Mouse (Mus musculus): ENCODE measurements around the gene Sort1. TPM values are rescaled to one million over a fixed set of nuclear protein-coding genes. Genes with fewer than 3 reads are reported as not detected.

Sort1 gene
- polyA plus RNA-seq, 1 experiment from 2014 or later: 16.6 TPM

GRCm38 (mm10) chr3:108294398-108294797, 10.5 kb downstream of the Sort1 start:
- H3K27ac ChIP-seq (ENCODE audit: low read depth, low read length): no peak overlapping the region
- H3K4me2 ChIP-seq (ENCODE audit: low read length): no peak overlapping the region
- H3K27me3 ChIP-seq (replicated peaks; ENCODE audit: control insufficient read depth, insufficient read depth, low read length): no peaks in the 10 kb centered on the region
- H3K4me3 ChIP-seq (ENCODE audit: low read depth, low read length): no peak overlapping the region
- no peaks in the 10 kb centered on the region for H3K9me3 ChIP-seq (replicated peaks; ENCODE audit: control insufficient read depth, low read length)
- no peak overlapping the region for H3K9ac ChIP-seq (ENCODE audit: low read length)
- 48% methylated on average over 2 of the region's 2 CpGs for WGBS
- ATAC-seq (no peak), DNase-seq (ENCODE audit: low spot score) (peak; percentile 28)
- H3K4me1 ChIP-seq (ENCODE audit: control insufficient read depth, insufficient read depth, low read length): peaks cover 52% of the 10 kb centered on the region
- H3K36me3 ChIP-seq (ENCODE audit: control insufficient read depth, insufficient read depth, low read length): no peaks in the 10 kb centered on the region

- Histone ChIP-seq H3K36me3 (ENCODE audit: control insufficient read depth, insufficient read depth, low read length) (no peaks in the 10 kb centered on the region), H3K4me2 (ENCODE audit: low read length) (peak overlapping the region; percentile 36), H3K9ac (ENCODE audit: low read length) (peak overlapping the region; percentile 51), H3K27me3 (replicated peaks; ENCODE audit: control insufficient read depth, insufficient read depth, low read length) (no peaks in the 10 kb centered on the region), H3K4me1 (ENCODE audit: control insufficient read depth, insufficient read depth, low read length) (peaks cover 50% of the 10 kb centered on the region), H3K4me3 (ENCODE audit: low read depth, low read length) (0 out of 2 replicates have a peak overlapping the region, but pooled peaks have one; percentile 6), H3K27ac (ENCODE audit: low read depth, low read length) (peak overlapping the region; percentile 62), H3K9me3 (replicated peaks; ENCODE audit: control insufficient read depth, low read length) (no peaks in the 10 kb centered on the region)
- ATAC-seq: no peak; the same call in 1 of the 2 replicates
- peak; percentile 59 for DNase-seq (ENCODE audit: low spot score)
- 16% methylated on average over 14 of the region's 14 CpGs for WGBS
Measured at GRCm38 (mm10) chr3:108295379-108296219, 11.7 kb downstream of the Sort1 start.

- H3K4me2 ChIP-seq (ENCODE audit: low read length): peak overlapping the region; percentile 36
- WGBS: 21% methylated on average over 14 of the region's 14 CpGs
- ATAC-seq (peak; percentile 54), DNase-seq (ENCODE audit: low spot score) (peak; percentile 51)
- no peaks in the 10 kb centered on the region for H3K9me3 ChIP-seq (replicated peaks; ENCODE audit: control insufficient read depth, low read length)
- H3K27me3 ChIP-seq (replicated peaks; ENCODE audit: control insufficient read depth, insufficient read depth, low read length): no peaks in the 10 kb centered on the region
- peaks cover 43% of the 10 kb centered on the region for H3K4me1 ChIP-seq (ENCODE audit: control insufficient read depth, insufficient read depth, low read length)
- H3K4me3 ChIP-seq (ENCODE audit: low read depth, low read length): 0 out of 2 replicates have a peak overlapping the region, but pooled peaks have one; percentile 6
- H3K36me3 ChIP-seq (ENCODE audit: control insufficient read depth, insufficient read depth, low read length): no peaks in the 10 kb centered on the region
- peak overlapping the region; percentile 62 for H3K27ac ChIP-seq (ENCODE audit: low read depth, low read length)
- H3K9ac ChIP-seq (ENCODE audit: low read length): peak overlapping the region; percentile 51
Measured at GRCm38 (mm10) chr3:108296220-108297049, 12.6 kb downstream of the Sort1 start.

GRCm38 (mm10) chr3:108297050-108297419, 13.2 kb downstream of the Sort1 start:
- Histone ChIP-seq H3K4me3 (ENCODE audit: low read depth, low read length) (no peak overlapping the region), H3K9ac (ENCODE audit: low read length) (0 out of 2 replicates have a peak overlapping the region, but pooled peaks have one; percentile 0), H3K4me2 (ENCODE audit: low read length) (no peak overlapping the region), H3K9me3 (replicated peaks; ENCODE audit: control insufficient read depth, low read length) (no peaks in the 10 kb centered on the region), H3K27me3 (replicated peaks; ENCODE audit: control insufficient read depth, insufficient read depth, low read length) (no peaks in the 10 kb centered on the region), H3K4me1 (ENCODE audit: control insufficient read depth, insufficient read depth, low read length) (peaks cover 41% of the 10 kb centered on the region), H3K27ac (ENCODE audit: low read depth, low read length) (peak overlapping the region; percentile 1; the same call in 1 of the 2 replicates), H3K36me3 (ENCODE audit: control insufficient read depth, insufficient read depth, low read length) (no peaks in the 10 kb centered on the region)
- ATAC-seq (no peak), DNase-seq (ENCODE audit: low spot score) (no peak)
- 76% methylated on average over 7 of the region's 7 CpGs for WGBS

GRCm38 (mm10) chr3:108297603-108298553, 14.0 kb downstream of the Sort1 start:
- ATAC-seq (no peak), DNase-seq (ENCODE audit: low spot score) (peak; percentile 49)
- no peaks in the 10 kb centered on the region for H3K36me3 ChIP-seq (ENCODE audit: control insufficient read depth, insufficient read depth, low read length)
- no peaks in the 10 kb centered on the region for H3K9me3 ChIP-seq (replicated peaks; ENCODE audit: control insufficient read depth, low read length)
- no peaks in the 10 kb centered on the region for H3K27me3 ChIP-seq (replicated peaks; ENCODE audit: control insufficient read depth, insufficient read depth, low read length)
- H3K4me3 ChIP-seq (ENCODE audit: low read depth, low read length): no peak overlapping the region
- H3K27ac ChIP-seq (ENCODE audit: low read depth, low read length): no peak overlapping the region
- peaks cover 40% of the 10 kb centered on the region for H3K4me1 ChIP-seq (ENCODE audit: control insufficient read depth, insufficient read depth, low read length)
- H3K9ac ChIP-seq (ENCODE audit: low read length): no peak overlapping the region
- H3K4me2 ChIP-seq (ENCODE audit: low read length): no peak overlapping the region
- 52% methylated on average over 7 of the region's 7 CpGs for WGBS

GRCm38 (mm10) chr3:108300455-108301030, 16.7 kb downstream of the Sort1 start:
- no peak overlapping the region for H3K4me2 ChIP-seq (ENCODE audit: low read length)
- DNase-seq (ENCODE audit: low spot score): peak; percentile 26

GRCm38 (mm10) chr3:108303683-108304082, 19.8 kb downstream of the Sort1 start:
- DNase-seq (ENCODE audit: low spot score) (no peak), ATAC-seq (no peak)
- Histone ChIP-seq H3K9me3 (replicated peaks; ENCODE audit: control insufficient read depth, low read length) (no peaks in the 10 kb centered on the region), H3K36me3 (ENCODE audit: control insufficient read depth, insufficient read depth, low read length) (no peaks in the 10 kb centered on the region), H3K4me3 (ENCODE audit: low read depth, low read length) (no peak overlapping the region), H3K27me3 (replicated peaks; ENCODE audit: control insufficient read depth, insufficient read depth, low read length) (no peaks in the 10 kb centered on the region), H3K4me2 (ENCODE audit: low read length) (no peak overlapping the region), H3K4me1 (ENCODE audit: control insufficient read depth, insufficient read depth, low read length) (peaks cover 4% of the 10 kb centered on the region), H3K27ac (ENCODE audit: low read depth, low read length) (no peak overlapping the region), H3K9ac (ENCODE audit: low read length) (no peak overlapping the region)
- WGBS: 87% methylated on average over 8 of the region's 8 CpGs

More at GRCm38 (mm10) chr3:108300455-108301030, 16.7 kb downstream of the Sort1 start:
- Histone ChIP-seq H3K27ac (ENCODE audit: low read depth, low read length) (0 out of 2 replicates have a peak overlapping the region, but pooled peaks have one; percentile 33), H3K36me3 (ENCODE audit: control insufficient read depth, insufficient read depth, low read length) (no peaks in the 10 kb centered on the region), H3K9me3 (replicated peaks; ENCODE audit: control insufficient read depth, low read length) (no peaks in the 10 kb centered on the region), H3K9ac (ENCODE audit: low read length) (no peak overlapping the region), H3K27me3 (replicated peaks; ENCODE audit: control insufficient read depth, insufficient read depth, low read length) (no peaks in the 10 kb centered on the region), H3K4me1 (ENCODE audit: control insufficient read depth, insufficient read depth, low read length) (peaks cover 26% of the 10 kb centered on the region), H3K4me3 (ENCODE audit: low read depth, low read length) (no peak overlapping the region)
- no peak for ATAC-seq
- 85% methylated on average over 6 of the region's 6 CpGs for WGBS

GRCm38 (mm10) chr3:108304747-108305146, 20.9 kb downstream of the Sort1 start:
- Histone ChIP-seq H3K9ac (ENCODE audit: low read length) (no peak overlapping the region), H3K4me2 (ENCODE audit: low read length) (no peak overlapping the region), H3K9me3 (replicated peaks; ENCODE audit: control insufficient read depth, low read length) (no peaks in the 10 kb centered on the region), H3K4me1 (ENCODE audit: control insufficient read depth, insufficient read depth, low read length) (peaks cover 4% of the 10 kb centered on the region), H3K4me3 (ENCODE audit: low read depth, low read length) (no peak overlapping the region), H3K27me3 (replicated peaks; ENCODE audit: control insufficient read depth, insufficient read depth, low read length) (no peaks in the 10 kb centered on the region), H3K36me3 (ENCODE audit: control insufficient read depth, insufficient read depth, low read length) (peaks cover 4% of the 10 kb centered on the region; the same call in 1 of the 2 replicates), H3K27ac (ENCODE audit: low read depth, low read length) (no peak overlapping the region)
- no peak for DNase-seq (ENCODE audit: low spot score)
- ATAC-seq: no peak
- WGBS: 86% methylated on average over 4 of the region's 4 CpGs

Measured in forebrain, embryonic 14.5 days (tissue).